Mouse (Mus musculus) lung, adult 2 months (tissue): ENCODE data around the gene Cttnbp2nl.

ENCODE experiments used
- CTCF ChIP-seq: fragments of 200-500 bp; IDR thresholded peaks from 2 replicates; pipeline ENCODE4 v1.5.1; 2011; ENCODE audit warnings: mild to moderate bottlenecking, low read length, control low read depth; ENCODE audit not compliant: insufficient read depth
- POLR2A ChIP-seq: fragments of 200-500 bp; IDR thresholded peaks from 2 replicates; pipeline ENCODE4 v1.6.1; 2011; ENCODE audit warnings: low read depth, mild to moderate bottlenecking, control low read depth, low read length, borderline replicate concordance; ENCODE audit errors: extremely low read depth

GRCm38 (mm10) chr3:105017314-105017713 lies 35.6 kb downstream of the Cttnbp2nl start:
- TF ChIP-seq CTCF (no peak), POLR2A (no peak)
